Mouse (Mus musculus) olfactory bulb, adult 2 months (tissue): ENCODE results near the gene Ccdc194. TPM values are rescaled to one million over a fixed set of nuclear protein-coding genes. Genes with fewer than 3 reads are reported as not detected.

Experiments used
- H3K27ac ChIP-seq: fragments of 200-500 bp; 2 replicates; pipeline ENCODE4 v1.5.1; 2012; ENCODE audit warnings: low read depth, low read length; ENCODE audit not compliant: insufficient read depth
- H3K4me1 ChIP-seq: fragments of 200-500 bp; 2 replicates; pipeline ENCODE4 v1.6.1; 2012; ENCODE audit warnings: low read length; ENCODE audit not compliant: control insufficient read depth, insufficient read depth
- H3K4me3 ChIP-seq: fragments of 200-500 bp; 2 replicates; pipeline ENCODE4 v1.5.1; 2012; ENCODE audit warnings: mild to moderate bottlenecking, low read depth, low read length, moderate library complexity; ENCODE audit not compliant: insufficient read depth
- CTCF ChIP-seq: fragments of 200-500 bp; IDR thresholded peaks from 2 replicates; pipeline ENCODE4 v1.5.1; 2012; ENCODE audit warnings: low read depth, mild to moderate bottlenecking, low read length, moderate library complexity; ENCODE audit not compliant: insufficient read depth
- POLR2A ChIP-seq: fragments of 200-500 bp; IDR thresholded peaks from 2 replicates; pipeline ENCODE4 v1.6.1; 2012; ENCODE audit warnings: mild to moderate bottlenecking, low read depth, low read length, moderate library complexity; ENCODE audit not compliant: insufficient read depth
- WGBS: fragments of 180-500 bp; shearing (Covaris S2); methylation state at CpG from one replicate; pipeline ENCODE4 v1.1.7; 2018; 5-methylcytosine and 5-hydroxymethylcytosine counted together
- polyA plus RNA-seq: library from polyadenylated mRNA; stranded (reverse); fragments of >200 nt; gene quantifications from 2 replicates; pipeline ENCODE4 v1.2.4, GENCODE M21; 2012; ENCODE audit warnings: low replicate concordance; ENCODE audit not compliant: missing spikeins, insufficient read depth, insufficient read length

The Ccdc194 gene
- polyA plus RNA-seq, 1 experiment = not detected

DNA sequence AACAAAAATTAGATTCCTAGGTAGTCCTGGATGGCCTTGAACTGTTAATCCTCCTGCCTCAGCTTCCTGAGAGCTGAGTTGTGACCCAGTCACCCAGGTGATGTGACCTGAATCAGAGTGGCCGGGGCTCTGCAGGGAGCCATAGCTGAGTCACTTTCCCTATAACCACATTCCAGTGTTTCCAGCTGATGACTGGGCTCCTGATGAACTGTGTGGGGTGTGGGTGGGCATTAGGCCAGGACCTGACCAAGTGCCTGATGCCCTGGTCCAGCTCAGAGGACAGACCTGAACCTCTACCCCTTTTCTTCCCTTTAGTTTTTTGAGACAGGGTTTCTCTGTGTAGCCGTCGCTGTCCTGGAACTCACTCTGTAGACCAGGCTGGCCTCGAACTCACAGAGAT lies 20.2 kb downstream of the Ccdc194 start:
- H3K4me3 ChIP-seq = no peak overlapping the region
- no peak for TF ChIP-seq POLR2A
- TF ChIP-seq CTCF = no peak
- WGBS = 94% methylated on average over 4 of the region's 4 CpGs
- no peak overlapping the region for H3K27ac ChIP-seq
- H3K4me1 ChIP-seq = peaks cover 8% of the 10 kb centered on the region; the same call in 1 of the 2 replicates

DNA sequence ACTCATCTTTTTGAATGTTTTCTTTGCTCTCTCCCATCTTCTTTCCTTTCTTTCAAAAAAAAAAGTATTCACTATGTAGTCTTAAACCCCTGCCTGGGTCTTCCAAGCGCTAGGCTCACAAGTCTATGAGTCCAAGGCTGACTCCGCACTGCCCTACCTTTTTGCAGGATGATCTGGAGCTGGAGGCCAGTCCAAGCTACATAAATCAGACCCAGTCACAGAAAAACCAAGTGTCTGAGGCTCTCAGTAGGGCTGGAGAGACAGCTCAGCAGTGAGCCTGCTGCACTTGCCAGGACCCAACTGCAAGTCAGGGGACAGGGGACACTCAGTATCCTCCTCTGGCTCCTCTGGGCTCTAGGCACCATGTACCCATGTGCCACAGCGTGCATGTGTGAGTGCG lies 21.2 kb downstream of the Ccdc194 start:
- no peak for TF ChIP-seq POLR2A
- TF ChIP-seq CTCF = no peak
- H3K4me1 ChIP-seq = 0 out of 2 replicates have a peak, but pooled peaks cover 5% of the 10 kb centered on the region
- 89% methylated on average over 4 of the region's 4 CpGs for WGBS
- H3K27ac ChIP-seq = no peak overlapping the region
- no peak overlapping the region for H3K4me3 ChIP-seq

DNA sequence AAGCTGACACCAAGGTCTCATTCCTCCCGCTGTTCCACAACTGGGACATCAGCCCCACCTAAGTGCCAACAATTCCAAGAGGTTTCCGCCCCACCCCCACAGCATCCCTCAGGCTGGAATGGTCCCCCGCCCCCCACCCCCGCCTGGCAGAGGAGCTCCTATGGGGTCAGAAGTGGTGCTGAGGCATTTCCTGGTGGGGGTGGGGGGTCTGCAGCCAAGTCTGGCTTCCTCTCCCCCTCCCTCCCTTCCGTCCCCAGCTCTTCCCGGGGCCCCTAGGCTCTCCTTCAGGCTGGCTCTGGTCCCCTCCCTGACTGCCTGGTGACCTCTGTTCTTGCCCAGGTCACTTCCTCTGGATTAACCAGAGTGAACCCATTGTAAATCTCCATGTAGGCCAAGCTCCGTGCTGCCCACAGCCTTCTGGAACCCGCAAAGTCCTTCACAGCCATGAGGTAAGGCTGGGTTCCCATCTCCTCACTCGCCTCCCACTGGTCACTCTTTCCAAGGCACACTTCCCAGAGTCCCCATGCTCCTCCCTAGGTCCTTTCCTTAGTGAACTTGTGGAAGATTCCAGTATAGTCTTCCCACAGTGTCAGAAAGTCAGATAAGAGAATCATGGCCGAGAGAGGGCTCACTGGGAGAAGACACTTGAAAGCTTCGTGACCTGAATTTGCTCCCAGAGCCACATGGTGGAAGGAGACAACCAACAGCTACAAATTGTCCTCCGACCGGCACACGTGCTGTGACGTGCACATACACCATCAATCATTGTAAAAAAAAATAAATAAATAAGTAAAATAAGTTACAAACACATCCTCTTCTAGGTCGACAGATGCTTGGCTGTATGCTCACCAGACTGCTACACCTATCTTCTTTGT lies 26.5 kb downstream of the Ccdc194 start:
- WGBS = 55% methylated on average over 16 of the region's 16 CpGs
- no peak overlapping the region for H3K4me3 ChIP-seq
- peaks cover 28% of the 10 kb centered on the region for H3K4me1 ChIP-seq
- no peak overlapping the region for H3K27ac ChIP-seq
- no peak for TF ChIP-seq CTCF
- no peak for TF ChIP-seq POLR2A

- H3K4me1 ChIP-seq = peaks cover 28% of the 10 kb centered on the region
- 37% methylated on average over 15 of the region's 15 CpGs for WGBS
- TF ChIP-seq POLR2A (no peak), CTCF (no peak)
- no peak overlapping the region for H3K27ac ChIP-seq
- no peak overlapping the region for H3K4me3 ChIP-seq
Observed at GRCm38 (mm10) chr8:71497881-71498501, 27.5 kb downstream of the Ccdc194 start.

DNA sequence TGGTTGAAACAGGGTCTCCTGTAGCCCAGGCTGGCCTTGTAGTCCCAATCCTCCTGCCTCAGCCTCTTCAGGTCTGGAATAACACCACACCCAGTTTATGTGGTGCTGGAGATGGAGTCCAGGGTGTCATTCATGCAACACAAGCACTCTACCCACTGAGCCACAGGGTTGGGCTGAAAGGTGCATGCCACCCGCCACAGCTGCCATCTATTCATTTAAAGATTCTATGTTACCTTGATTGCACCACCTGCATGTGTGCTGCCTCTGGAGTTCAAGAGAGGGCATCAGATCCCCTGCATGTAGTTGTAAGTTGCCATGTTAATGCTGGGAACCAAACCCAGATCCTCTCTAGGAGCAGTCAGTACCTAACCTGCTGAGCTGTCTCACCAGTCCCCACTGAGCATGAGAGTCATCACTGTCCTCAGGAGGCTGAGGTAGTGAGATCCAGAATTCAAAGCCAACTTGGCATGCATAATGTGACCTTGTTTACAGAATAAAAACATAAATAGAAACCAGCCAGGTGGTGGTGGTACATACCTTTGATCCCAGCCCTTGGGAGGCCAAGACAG lies 28.4 kb downstream of the Ccdc194 start:
- 97% methylated on average over 1 of the region's 1 CpGs for WGBS

DNA sequence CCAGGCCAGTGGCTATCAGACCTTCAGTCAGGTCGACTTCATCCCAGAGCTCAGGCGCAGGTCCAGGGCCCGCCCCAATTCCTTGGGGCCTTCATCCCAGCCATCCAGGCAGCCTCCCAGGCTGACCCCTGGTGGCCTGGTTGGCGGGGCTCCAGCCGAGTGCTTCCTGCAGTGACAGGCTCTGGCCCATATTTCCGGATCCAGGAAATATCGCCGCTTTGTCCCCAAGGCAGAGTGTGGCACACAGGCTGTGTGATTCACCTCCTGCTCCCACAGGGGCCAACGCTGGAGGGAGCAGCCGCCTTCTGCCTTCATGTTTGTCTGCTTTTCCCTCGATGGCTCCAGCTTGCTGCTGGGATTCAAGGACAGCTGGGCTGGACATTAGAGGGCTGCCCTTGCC lies 29.0 kb downstream of the Ccdc194 start:
- no peak for TF ChIP-seq CTCF
- TF ChIP-seq POLR2A = no peak
- H3K4me1 ChIP-seq = peaks cover 28% of the 10 kb centered on the region
- H3K4me3 ChIP-seq = no peak overlapping the region
- no peak overlapping the region for H3K27ac ChIP-seq
- WGBS = 51% methylated on average over 11 of the region's 11 CpGs

More for the DNA sequence above, 28.4 kb downstream of the Ccdc194 start:
- Histone ChIP-seq H3K27ac (no peak overlapping the region), H3K4me1 (peaks cover 28% of the 10 kb centered on the region), H3K4me3 (no peak overlapping the region)
- TF ChIP-seq CTCF = no peak

- Histone ChIP-seq H3K4me3 (no peak overlapping the region), H3K27ac (no peak overlapping the region), H3K4me1 (peaks cover 28% of the 10 kb centered on the region)
- TF ChIP-seq POLR2A (no peak), CTCF (no peak)
- WGBS = 66% methylated on average over 5 of the region's 5 CpGs
Observed at GRCm38 (mm10) chr8:71495811-71496210, 29.7 kb downstream of the Ccdc194 start.

GRCm38 (mm10) chr8:71495039-71495438 lies 30.5 kb downstream of the Ccdc194 start:
- TF ChIP-seq POLR2A (no peak), CTCF (peak; percentile 86)
- Histone ChIP-seq H3K27ac (no peak overlapping the region), H3K4me3 (0 out of 2 replicates have a peak overlapping the region, but pooled peaks have one; percentile 9), H3K4me1 (peaks cover 28% of the 10 kb centered on the region)
- WGBS = 9% methylated on average over 16 of the region's 16 CpGs

DNA sequence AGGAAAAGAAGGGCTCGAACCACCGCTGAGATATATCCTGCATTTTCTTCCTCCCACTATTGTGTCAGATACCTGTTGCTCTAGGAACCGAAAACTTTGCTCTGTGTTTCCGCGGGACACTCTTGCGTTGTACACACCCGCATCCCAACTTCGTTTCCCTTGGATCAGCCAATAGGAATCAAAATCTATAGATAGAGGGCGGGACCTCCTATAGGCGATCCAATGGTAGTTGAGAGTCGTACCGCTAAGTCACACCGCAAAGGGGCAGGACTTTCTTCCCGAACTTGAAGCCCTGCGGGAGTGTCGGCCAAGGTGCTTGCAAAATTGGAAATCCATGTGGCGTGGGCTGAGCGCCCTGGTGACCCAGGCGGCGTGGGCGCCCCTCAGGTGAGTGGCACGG lies 37.1 kb downstream of the Ccdc194 start:
- TF ChIP-seq CTCF = no peak
- TF ChIP-seq POLR2A = no peak
- Histone ChIP-seq H3K4me1 (peaks cover 22% of the 10 kb centered on the region), H3K4me3 (peak overlapping the region; percentile 78), H3K27ac (no peak overlapping the region)
- WGBS = 0% methylated on average over 22 of the region's 22 CpGs
